In the genomic region with DNA sequence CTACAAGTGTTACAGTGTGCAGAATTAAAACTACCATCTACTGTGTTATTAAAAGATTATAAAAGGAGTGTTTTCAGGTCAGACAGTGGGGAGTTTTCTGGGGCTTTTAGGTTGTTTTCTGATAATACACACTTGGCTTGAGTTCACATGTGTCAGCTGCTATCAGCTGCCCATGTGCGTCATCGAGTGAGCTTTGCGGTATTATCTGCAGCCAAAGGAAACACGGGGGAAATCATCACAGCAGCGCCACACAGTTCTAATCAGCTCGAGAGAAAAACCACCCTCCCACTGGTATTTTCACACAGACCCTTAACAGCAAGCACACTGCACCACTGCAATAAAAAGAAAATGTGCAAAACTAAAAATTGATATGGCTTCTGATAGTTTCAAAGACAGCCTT, we compare ENCODE assay signal across 7 mouse cellular contexts. TPM values are rescaled to one million over a fixed set of nuclear protein-coding genes. Genes with fewer than 3 reads are reported as not detected.
DNase-seq lines count a peak whose midpoint lies in the region; ATAC-seq lines count a peak whose summit lies in the region.

No protein-coding gene starts in this region.

- ATAC-seq in midbrain, embryonic 16.5 days: peak; percentile 62
- no peak for ATAC-seq in midbrain, embryonic 11.5 days (ENCODE audit: low FRiP score)

- no peak overlapping the region for H3K27ac ChIP-seq in midbrain, embryonic 16.5 days (ENCODE audit: low read length)
- H3K27ac ChIP-seq in midbrain, embryonic 11.5 days (ENCODE audit: low read depth, low read length): no peak overlapping the region

- H3K4me3 ChIP-seq in midbrain, embryonic 16.5 days (ENCODE audit: low read depth, low read length): no peak overlapping the region
- H3K4me3 ChIP-seq in midbrain, embryonic 11.5 days (ENCODE audit: low read depth, low read length): no peak overlapping the region
- peak overlapping the region; percentile 21 for H3K4me3 ChIP-seq in erythroblast, embryonic 14.5 days (replicated peaks)

- H3K4me2 ChIP-seq in midbrain, embryonic 16.5 days (ENCODE audit: low read length): no peak overlapping the region
- H3K4me2 ChIP-seq in midbrain, embryonic 11.5 days: no peak overlapping the region

- no peak for DNase-seq in midbrain, embryonic 11.5 days (ENCODE audit: low spot score, missing footprints)
- DNase-seq in liver: peak; percentile 86
- DNase-seq in splenic B cell, adult 2 months (ENCODE audit: low read depth, low spot score): peak; percentile 35
- no peak for DNase-seq in left cerebral cortex, postnatal 36 days (ENCODE audit: low spot score in 2 of 2)
- DNase-seq in thymus, postnatal 10 days (ENCODE audit: low spot score in 2 of 2): no peak

- H3K36me3 ChIP-seq in midbrain, embryonic 16.5 days (ENCODE audit: control insufficient read depth, insufficient read depth, low read length): no peaks in the 10 kb centered on the region
- H3K36me3 ChIP-seq in midbrain, embryonic 11.5 days (ENCODE audit: control insufficient read depth, insufficient read depth, low read length): no peaks in the 10 kb centered on the region
- H3K36me3 ChIP-seq in erythroblast, embryonic 14.5 days (ENCODE audit: control insufficient read depth): no peaks in the 10 kb centered on the region
- H3K36me3 ChIP-seq in splenic B cell, adult 2 months (ENCODE audit: control insufficient read depth, insufficient read depth, low read length, poor library complexity, severe bottlenecking): no peaks in the 10 kb centered on the region

- peaks cover 8% of the 10 kb centered on the region; the same call in 1 of the 2 replicates for H3K4me1 ChIP-seq in midbrain, embryonic 16.5 days (ENCODE audit: control insufficient read depth, insufficient read depth, low read length)
- no peaks in the 10 kb centered on the region for H3K4me1 ChIP-seq in midbrain, embryonic 11.5 days (ENCODE audit: control insufficient read depth, insufficient read depth, low read length)
- peaks cover 88% of the 10 kb centered on the region for H3K4me1 ChIP-seq in erythroblast, embryonic 14.5 days (ENCODE audit: control insufficient read depth)

- H3K9me3 ChIP-seq in midbrain, embryonic 16.5 days (replicated peaks; ENCODE audit: control insufficient read depth, low read length, poor library complexity, severe bottlenecking): no peaks in the 10 kb centered on the region
- H3K9me3 ChIP-seq in midbrain, embryonic 11.5 days (ENCODE audit: control insufficient read depth, low read length): no peaks in the 10 kb centered on the region
- H3K9me3 ChIP-seq in erythroblast, embryonic 14.5 days (ENCODE audit: control insufficient read depth, low read length): no peaks in the 10 kb centered on the region

- 29% methylated on average over 6 of the region's 6 CpGs for WGBS in midbrain, embryonic 16.5 days
- WGBS in midbrain, embryonic 11.5 days: 78% methylated on average over 6 of the region's 6 CpGs

- H3K9ac ChIP-seq in midbrain, embryonic 16.5 days (ENCODE audit: low read depth, low read length): no peak overlapping the region
- no peak overlapping the region for H3K9ac ChIP-seq in midbrain, embryonic 11.5 days (ENCODE audit: low read length)

- H3K27me3 ChIP-seq in midbrain, embryonic 16.5 days (ENCODE audit: control insufficient read depth, insufficient read depth, low read depth, low read length): no peaks in the 10 kb centered on the region
- H3K27me3 ChIP-seq in midbrain, embryonic 11.5 days (ENCODE audit: control insufficient read depth, insufficient read depth, low read length): no peaks in the 10 kb centered on the region
- H3K27me3 ChIP-seq in erythroblast, embryonic 14.5 days (ENCODE audit: control insufficient read depth): no peaks in the 10 kb centered on the region
- H3K27me3 ChIP-seq in splenic B cell, adult 2 months (ENCODE audit: control insufficient read depth, insufficient read depth, low read length, poor library complexity, severe bottlenecking): no peaks in the 10 kb centered on the region

- intact Hi-C loops in left cerebral cortex, postnatal 36 days (cut with DNase I): no loop called here

RNA-seq across cellular contexts. Expression of a gene that starts 45.3 kb away (rescaled TPM):
- 130 and 149 TPM in 2 replicates for polyA plus RNA-seq in midbrain, embryonic 16.5 days (2015; fragmentation: Nextera tagmentation; extraction: Ambion mirVana)
- polyA plus RNA-seq in midbrain, embryonic 11.5 days (2014; fragmentation: Nextera tagmentation; extraction: Ambion mirVana): 29.4 and 32.2 TPM in 2 replicates
- polyA plus RNA-seq in erythroblast, embryonic 14.5 days (2012): 0.36 and 0.60 TPM in 2 replicates
- 100 to 1,000 TPM; 132 to 191 TPM for total RNA-seq in left cerebral cortex, postnatal 36 days (2021)

Comparison
In these comparisons a context has a peak if more than half of its experiments do, and no peak if none do; other contexts are left out.
1. DNase-seq: peak in liver (single experiment) and splenic B cell, adult 2 months (single experiment); none in midbrain, embryonic 11.5 days (single experiment), left cerebral cortex, postnatal 36 days (0 of 2) and thymus, postnatal 10 days (0 of 2).
2. RNA of a gene that starts 45.3 kb away (polyA plus RNA-seq): 130 to 149 TPM in midbrain, embryonic 16.5 days and 29.4 to 32.2 TPM in midbrain, embryonic 11.5 days; 0.36 to 0.60 TPM in erythroblast, embryonic 14.5 days; every median in the first group is over 10 times any median in the second.